Mouse (Mus musculus) Muller cell, postnatal 12 days (primary cell): ENCODE data around the gene Aco2.

Experiments used
- DNase-seq: peaks from one replicate; pipeline ENCODE4 v3.0.0-alpha.2; 2015; ENCODE audit errors: inconsistent ontology term

Gene Aco2

DNA sequence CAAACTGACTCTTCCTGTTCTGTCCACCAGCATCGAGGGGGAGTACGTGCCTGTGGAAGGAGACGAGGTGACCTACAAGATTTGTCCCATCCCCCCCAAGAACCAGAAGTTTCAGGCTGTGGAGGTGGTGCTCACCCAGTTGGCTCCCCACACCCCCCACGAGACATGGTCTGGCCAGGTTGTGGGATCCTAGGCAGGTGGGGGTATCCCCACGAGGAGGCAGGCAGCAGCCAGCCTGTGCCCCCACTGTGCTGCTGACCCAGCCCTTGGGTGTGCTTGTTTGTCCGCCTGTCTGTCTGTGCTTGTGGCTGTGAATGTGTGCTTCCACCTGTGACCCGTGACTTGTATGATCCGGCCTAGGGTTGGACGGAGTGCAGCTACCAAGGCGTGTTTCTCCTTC, 77.0 kb downstream of the Aco2 start:
- DNase-seq = no peak

DNA sequence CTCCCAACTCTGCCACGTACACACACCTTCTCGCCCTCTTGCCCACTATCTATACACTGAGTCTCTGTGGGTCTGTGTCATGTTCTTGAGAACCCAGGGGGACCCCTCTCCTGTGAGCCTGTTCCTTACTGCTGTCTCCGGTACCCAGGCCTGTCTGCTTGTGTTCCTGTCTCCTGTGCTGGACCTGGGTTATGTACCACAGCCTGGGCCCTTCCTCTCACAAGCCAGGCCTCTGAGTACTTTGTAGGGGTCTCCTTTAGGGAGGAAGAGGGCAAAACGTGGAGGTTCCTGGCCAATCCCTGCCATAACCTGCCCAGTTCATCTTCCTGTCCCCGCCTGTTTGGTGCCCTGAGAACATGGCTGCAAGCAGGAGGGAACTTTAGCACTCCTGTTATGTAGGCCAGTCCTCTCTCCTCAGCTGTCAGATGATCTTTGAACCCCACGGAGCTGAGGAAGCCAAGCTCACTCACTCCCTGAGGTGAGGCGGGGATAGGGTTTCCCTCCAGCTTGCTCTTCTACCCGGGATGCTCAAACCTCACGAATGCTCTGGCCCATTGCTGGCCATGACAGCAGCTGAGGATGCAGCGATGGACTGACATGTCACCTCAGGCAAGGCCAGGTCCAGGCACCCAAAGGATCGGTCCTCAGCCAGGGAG, 77.5 kb downstream of the Aco2 start:
- no peak for DNase-seq

DNA sequence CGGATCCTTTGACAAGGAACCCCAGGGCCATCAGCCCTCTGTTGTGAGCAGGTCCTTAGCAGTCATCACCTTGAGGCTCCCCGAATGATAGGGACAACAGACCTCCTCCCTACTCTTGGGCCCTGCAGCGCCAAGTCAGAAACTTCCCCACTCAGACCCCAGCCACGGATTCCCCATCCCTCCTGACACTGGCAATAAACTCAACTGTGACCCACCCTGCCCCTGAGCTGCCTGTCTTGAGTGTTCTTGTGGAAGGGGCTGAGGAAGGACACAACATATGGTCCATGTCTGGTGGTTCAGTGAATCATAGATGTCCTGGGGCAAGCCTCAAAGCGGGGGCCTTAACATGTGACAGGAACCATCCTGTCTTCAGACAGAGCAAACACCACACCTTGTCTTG, 78.6 kb downstream of the Aco2 start:
- no peak for DNase-seq

DNA sequence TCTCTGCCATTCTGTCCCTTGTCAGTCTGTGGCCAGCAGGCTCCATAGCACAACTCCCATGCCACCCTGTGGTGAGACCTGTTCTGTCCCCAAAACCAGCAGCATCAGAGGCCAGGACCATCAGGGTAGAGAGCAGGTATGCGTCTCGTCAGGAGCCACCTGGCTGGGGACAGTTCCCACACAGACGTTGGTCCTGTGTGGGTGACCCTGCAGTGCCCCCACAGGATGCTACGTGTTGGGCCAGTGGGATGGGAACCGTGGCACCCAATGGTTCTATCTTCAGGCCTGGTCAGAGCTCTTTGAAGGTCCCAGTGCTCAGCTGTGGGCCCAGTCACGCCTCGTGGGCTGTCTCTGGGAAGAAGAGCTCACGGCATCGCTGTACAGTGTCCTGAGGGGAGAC, 79.0 kb downstream of the Aco2 start:
- no peak for DNase-seq

DNA sequence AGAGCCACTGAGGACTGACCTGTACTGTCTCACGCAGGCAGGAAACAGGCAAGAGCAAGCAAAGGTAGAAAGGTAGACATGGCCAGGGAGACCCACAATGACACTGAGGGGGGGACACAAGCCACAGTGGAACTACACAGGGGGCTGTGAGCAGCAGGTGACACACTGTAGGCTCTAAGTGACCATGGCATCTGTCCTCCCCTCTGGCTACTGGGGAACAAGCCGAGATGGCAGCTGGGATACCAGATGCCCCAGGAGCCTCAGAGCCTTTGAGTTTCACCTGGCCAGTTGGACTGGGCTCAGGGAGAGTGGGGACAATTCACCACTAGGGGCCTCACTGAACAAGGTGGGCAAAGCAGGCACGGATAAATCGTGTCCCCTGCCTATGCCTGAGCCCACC, 80.2 kb downstream of the Aco2 start:
- no peak for DNase-seq

DNA sequence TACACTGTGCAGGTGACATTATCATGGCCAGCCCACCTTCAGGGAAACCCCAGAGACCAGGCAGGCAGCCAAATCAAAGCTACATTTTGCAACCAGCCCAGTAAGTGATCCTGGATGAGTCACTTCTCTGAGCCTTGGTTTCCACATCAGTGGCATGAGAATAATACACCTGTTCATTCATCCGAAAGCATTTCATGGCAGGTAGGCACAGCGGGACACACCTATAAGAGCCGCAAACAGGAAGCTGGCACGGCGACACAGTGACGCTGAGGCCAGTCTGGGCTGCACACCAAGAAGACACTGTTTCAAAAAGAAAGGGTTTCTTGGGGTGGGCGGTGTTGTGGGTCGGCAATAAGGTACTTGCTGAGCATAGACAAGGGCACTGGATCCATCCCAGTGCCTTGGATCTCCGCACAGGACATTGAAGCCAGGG, 82.1 kb downstream of the Aco2 start:
- DNase-seq = no peak

DNA sequence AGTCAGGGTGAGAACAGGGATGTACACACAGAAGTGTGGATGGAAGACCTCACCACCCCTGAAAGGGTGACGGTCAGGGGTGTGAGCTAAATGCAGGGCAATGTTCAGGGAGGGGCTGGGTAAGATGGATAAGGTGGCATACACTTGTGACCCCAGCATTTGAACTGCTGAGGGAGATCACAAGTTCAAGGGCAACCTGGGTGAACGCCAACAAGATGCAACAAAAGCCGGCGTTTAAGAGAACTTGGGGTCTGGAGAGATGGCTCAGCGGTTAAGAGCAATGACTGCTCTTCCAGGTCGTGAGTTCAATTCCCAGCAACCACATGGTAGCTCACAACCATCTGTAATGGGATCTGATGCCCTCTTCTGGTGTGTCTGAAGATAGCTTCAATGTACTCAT, 82.6 kb downstream of the Aco2 start:
- no peak for DNase-seq

DNA sequence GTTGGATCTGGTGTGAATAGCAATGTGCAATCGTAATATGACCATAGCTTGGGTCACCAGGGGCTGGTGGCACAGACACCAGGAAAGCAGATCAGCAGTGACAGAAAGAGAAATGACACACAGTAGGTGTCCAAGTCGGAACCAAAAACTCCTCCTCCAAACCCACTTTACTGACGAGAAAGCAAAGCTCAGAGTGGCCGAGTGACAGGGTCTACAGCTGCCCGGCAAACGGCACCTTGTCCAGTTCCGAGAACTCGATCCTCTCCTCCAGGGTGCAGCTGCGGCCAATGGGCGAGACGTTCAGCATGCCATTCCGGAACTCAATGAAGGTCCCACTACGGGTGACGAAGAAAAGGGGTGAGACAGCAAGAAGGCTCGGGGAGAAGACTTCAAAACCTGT, 83.3 kb downstream of the Aco2 start:
- DNase-seq = no peak

DNA sequence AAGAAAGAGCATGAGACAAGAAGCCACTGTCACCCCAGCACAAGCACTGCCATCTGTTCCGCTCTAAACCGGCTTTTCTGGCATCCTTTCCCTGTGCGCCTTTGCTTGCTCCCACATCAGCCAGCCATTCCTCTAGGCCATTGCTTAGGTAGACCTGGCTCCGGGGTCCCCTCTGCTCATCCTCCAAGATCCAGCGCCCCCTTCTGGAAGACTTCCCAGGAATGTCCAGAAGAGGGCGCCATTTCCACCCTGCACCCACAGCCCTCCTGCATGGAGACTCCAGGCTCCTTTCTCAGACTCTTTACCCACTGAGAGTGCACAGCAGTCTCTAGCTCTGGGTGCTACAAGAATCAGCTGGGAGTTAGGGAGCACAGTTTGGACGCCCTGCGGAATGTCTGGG, 84.3 kb downstream of the Aco2 start:
- DNase-seq = peak; percentile 53

DNA sequence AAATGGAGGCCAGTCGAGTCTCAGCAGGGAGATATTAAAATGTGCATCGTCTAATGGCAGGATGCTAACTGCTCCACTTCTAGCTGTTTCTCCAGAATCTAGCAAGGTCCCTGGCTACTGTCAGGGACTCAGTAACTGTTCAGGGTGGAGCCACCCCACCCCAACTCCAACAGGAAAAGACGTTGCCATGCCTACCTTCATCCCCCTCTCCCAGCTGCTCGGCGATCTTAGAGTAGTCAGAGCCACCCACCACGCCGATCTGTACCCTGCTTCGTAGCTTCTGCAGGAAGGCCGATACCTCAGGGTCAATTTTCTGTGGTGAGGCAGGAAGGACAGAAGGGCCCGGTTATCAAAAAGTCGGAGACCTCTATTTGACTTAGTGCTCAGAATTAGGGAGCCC, 85.5 kb downstream of the Aco2 start:
- no peak for DNase-seq

DNA sequence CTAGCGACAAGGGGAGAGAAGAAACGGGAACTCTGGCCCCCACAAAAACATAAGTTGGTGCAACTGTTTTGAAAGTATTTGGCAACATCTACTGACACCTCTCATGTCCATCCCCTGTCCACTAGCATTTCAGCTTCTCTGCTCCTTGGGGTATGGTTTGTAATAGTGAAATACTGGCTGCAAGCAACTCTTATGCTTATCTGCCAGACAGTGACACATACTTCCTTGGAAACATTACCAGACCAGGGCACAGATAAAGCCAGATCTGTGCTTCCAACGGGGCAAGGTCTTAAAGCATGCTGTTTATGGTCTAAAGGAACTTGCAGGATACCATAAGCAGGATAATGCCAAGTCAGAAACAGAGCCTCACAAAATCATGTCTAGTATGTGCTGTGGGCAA, 86.8 kb downstream of the Aco2 start:
- no peak for DNase-seq

DNA sequence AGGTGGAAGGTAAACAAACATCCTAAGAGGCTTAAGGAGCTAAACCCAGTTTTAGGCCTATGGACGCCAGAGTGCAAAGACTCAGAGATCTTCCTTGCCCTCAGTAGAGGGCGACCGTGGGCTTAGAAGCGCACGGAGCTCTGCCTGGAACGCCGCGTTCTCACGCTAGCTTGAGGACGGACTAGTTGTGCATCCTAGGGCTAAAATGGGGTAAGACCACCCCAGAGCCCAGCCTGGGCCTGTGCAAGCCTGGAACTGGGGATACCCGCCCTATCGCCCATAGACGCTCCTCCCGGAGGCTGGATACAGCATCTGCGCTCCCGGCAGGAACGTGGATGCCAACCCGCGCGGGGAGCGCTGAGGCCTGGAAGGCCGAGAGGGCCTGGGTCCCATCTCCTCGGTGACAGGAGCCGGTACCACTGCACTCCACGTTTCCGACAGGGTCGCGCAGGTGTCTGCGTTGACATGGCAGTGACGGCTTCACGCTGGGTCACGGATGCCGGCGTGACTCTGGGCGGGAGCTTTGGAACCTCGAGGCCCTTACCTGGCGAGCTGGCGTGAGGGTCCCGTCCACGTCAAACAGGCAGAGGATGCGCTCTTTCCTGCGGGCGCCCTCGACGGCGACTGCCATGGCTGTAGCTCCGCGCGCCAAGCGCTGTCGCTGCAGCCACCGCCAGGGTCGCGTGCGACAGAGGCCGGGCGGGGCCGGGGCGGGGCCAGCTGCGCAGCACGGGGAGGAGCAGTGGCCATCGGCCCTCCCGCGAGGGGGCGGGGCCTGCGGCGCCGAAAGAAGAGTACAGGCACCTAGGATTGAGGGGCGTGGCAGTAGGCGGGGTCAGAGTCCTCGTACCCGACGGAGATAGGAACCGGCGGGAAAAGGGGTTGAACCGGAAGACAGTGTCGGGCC, 88.3 kb downstream of the Aco2 start, which contains the start of gene Pmm1:
TSS of gene Pmm1 (minus strand) at position 760 of the 907 bp plus-strand sequence.
- peak; percentile 99 for DNase-seq

DNA sequence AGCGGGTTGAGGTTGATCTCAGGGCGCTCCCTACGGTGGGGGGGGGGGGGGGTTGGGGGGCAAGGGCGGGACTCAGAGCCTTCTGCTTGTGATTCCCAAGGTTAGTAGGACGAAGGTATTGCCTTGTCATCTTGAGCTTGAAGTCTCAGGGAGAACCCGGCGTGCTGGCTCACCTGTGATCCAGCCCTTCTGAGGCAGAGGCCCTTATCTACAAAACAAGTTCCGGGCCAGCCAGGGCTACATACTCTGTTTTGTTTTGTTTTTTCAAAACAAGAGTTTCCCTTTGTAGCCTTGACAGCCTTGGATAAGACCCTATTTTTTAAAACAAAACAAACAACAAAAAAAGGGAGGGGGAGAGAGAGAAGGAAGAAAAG, 89.0 kb downstream of the Aco2 start:
- no peak for DNase-seq

DNA sequence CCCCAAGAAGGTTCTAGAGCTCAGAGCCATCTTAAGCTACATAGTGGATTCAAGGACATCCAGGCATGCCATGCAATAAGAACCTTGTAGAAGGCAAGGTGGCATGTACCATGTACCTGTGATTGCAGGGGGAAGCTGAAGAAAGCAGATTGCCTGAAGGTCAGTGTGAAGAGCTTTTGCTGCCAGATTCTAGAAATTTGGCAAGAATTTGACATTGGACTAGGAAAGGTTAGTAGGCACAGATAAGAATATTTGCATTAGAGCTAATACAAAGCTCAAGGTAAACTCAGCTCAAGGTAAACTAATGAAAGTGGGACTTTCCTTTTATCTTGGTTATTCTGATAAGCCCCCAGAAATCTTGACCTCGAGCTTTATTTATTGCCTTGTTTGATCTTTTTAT, 92.2 kb downstream of the Aco2 start:
- no peak for DNase-seq
